Mouse (Mus musculus) adrenal gland, adult 8-10 months (tissue): ENCODE measurements around the gene Kpna4. TPM values are rescaled to one million over a fixed set of nuclear protein-coding genes. Genes with fewer than 3 reads are reported as not detected.
"Not testable (repeated sequence)": the region's sequence is repeated elsewhere in the genome, so short reads cannot be mapped to it uniquely, and the experiment has no call there.

ENCODE experiments used
- DNase-seq: peaks from one replicate; pipeline ENCODE4 v3.0.0; 2022
- total RNA-seq, 4 experiments: library from RNA; stranded (reverse); gene quantifications; 2 replicates each; pipeline ENCODE4 v1.2.4; 2022

The Kpna4 gene
- total RNA-seq, 4 experiments from 2014 or later, result 53.4 to 79.9 (median 67.1) TPM

DNA sequence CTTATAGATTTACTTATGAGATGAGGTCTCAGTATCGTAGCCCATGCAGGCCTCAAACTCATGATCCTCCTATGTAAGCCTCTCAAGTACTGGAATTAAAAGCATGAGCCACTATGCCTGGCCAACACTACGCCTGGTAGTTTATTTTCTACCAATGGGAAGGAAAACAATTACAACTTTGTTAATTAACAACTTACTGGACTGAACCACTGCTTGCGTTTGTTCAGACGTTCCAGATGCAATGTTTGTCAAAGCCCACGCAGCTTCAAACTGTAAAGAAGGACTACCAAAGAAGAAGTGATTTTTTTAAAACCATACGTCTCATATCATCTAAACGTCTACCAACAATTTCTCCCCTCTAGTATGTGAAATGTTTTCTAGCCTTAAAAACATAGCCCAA, 32.5 kb downstream of the Kpna4 start:
- no peak for DNase-seq

DNA sequence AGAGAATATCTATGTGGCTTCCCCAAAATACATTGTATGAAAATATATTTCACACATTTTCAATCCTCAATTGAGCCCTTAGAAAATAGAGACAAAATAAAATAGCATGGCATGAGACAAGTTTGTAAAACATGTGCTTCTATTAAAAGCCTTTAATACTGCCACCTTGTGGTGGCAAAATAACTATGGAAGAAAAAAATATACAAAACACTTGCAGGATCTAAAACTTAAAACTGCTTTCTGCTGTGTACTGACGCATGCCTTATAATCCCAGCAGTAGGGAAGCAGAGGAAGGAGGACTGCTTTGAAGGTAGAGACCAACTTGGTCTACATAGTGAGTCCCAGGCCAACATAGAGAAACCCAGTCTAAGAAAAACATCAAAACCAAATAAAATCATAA, 62.9 kb downstream of the Kpna4 start:
- no peak for DNase-seq

DNA sequence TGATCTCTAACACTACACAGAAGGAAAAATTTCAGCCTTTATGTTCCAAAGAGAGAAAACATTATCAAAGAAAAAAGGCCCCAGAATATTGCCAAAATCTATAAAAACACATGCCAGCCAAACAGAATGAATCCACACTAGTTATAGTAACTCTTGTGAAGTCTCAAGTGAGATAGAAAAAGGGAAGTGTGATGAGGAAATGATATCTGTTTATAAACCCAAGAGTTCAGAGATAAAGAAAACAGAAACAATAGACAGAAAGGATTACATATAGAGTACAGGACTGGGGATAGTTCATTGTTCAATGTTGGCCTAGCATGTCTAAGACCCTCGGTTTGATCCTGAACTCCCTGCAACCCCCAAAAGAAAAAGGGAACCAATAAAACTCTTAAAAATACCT, 64.1 kb downstream of the Kpna4 start:
- no peak for DNase-seq

DNA sequence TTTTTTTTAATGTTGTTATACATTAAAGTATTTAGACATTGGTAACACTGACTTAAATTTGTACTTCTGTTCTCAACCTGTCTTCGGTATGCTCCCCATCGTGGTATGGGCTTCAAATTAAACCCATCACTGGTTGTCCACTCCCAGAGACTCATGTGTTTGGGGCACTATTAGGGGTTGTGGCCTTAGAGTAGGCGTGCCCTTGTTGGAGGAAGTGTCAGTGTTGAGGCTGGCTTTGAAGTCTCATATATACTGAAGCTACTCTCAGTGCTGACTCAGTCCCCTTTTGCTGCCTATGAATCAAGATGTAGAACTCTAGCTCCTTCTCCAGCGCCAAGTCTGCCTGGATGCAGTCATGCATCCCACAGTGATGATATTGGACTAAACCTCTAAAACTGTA, 66.2 kb downstream of the Kpna4 start:
- no peak for DNase-seq

DNA sequence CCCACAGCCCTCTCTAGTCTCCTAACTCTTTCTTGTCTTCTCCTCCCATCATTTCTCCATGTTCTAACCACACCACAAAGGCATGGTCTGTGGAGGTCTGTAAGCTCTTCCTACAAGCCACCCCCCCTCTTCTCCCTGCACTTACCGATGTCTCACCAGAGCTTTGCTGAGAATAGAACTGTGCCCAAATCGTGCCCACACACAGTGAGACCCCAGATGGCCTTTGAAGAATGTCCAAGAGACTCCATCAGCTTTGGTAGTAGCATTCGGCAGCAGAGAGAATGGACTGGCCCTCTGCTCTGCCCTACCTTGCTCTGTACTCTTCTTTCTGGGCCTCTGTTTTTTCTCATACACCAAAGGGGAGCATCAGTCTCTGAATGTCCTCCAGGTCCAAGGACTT, 71.0 kb downstream of the Kpna4 start:
- DNase-seq, result no peak

DNA sequence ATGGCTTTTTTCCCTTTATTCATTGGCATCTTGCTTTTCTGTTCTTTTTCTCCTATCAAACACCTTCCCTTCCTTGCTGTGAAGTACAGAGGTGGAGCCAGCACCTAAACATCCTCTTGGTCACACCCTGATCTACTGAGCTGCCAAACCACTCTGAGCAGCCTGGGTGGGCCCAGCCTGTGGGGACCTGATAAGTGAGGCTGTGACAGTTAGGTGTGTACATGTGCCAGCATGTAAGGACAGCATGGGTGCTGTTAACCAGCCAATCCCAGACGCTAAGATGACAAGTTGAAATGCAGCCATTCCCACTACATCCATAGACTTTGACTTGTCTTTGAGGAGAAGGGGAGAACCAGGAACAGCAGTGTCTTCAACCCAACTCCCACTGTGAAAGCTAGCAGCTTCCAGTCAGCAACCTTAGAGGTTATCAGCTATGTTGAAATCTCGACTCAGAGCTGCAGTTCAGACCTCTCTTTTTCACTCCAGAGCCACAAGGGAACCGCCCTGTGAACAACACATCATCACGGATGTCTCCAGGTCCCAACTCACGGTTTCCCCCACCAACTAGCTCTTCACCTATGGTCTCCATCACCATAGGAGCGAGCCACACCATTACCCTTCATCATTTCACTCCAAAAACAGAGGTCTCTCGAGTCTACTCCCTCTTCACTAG, 72.0 kb downstream of the Kpna4 start:
- no peak for DNase-seq

DNA sequence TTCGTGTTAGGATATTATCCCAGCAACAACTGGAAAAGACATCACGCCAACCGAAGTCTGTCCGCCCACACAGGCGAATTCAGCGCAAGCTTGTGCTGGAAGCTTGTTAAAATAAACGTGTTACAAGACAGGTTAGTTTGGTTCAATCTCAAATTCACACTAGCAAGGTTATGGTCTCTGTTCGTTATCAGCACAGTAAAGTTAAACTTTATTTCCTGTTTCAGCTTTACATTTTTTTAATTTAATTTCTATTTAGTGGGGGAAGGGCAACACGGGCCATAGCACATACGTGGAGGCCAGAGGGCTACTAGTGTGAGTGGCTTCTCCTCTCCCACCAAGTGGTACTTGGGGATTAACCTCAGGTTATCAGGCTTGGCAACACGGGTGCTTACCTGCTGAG, 75.0 kb downstream of the Kpna4 start:
- no peak for DNase-seq

DNA sequence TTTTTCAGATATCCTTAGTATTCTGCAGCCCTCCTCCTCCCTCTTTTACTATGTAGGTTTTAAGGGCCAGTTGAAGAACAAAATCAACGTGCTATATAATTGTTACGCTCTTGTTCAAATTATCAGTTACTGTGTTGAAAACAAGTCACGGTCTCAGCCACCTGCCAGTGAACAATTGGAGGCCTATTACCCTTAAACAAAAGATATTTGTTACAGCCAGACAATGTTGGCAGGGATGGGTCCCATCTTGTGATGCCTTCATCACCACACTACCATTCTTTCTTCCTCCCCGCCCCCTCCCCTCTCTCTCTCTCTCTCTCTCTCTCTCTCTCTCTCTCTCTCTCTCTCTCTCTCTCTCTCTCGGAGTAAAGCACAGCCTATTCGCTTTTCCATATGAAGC, 77.9 kb downstream of the Kpna4 start:
- no peak for DNase-seq

DNA sequence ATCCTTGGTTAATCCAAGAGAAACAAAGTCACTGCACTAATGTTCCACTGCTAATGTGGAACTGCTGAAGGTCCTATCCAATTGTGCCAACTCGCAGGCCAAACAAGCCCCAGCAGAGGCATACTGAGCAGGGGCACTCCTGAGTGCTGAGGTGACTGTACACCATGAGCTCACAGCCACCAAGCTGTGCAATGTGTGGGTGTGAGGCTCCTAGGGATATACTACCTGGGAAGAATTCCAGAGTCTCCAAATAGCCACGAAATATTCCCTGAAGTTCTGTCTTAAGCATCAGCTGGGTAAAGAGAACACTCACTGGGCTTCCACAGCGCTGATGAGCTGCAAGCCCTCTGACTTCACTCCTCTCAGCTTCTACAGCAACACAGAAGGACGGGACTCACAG, 79.2 kb downstream of the Kpna4 start:
- DNase-seq, result no peak

DNA sequence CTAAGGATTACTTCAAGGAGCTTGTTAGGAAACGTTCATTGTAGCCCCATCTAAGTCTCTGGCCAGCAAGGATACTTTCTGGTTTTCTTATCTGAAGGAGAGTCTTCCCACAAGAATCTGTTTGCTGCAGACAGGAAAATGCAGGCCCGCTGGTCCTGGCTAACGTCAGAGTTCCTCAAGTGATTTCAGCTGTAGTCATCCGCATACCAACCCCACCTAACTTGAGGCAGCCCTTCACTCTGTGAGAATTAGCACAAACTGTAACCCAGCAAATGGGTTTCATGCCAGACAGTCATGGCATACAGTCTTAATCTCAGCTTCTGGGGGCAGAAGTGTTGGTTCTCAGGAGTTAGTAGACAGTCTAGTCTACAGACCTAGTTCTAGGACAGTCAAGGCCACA, 80.4 kb downstream of the Kpna4 start:
- DNase-seq, result no peak

DNA sequence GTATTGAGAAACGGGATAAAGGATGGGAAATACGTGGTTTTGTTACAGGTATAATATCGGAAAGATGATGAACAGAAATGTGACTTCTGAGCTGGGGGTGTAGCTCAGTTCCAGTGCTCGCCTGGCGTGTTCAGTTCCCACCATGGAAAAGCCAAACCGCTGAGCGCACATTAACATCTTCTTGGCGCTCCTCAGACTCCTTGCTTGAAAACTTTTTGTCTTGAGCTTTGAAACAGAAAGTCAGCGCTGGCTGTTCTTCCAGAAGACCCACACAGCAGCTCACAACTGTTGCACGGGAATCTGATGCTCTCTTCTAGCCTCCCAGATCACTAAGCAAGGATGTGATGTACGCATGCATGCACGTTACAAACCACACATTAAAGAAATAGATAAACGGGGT, 81.2 kb downstream of the Kpna4 start:
- DNase-seq, result no peak

DNA sequence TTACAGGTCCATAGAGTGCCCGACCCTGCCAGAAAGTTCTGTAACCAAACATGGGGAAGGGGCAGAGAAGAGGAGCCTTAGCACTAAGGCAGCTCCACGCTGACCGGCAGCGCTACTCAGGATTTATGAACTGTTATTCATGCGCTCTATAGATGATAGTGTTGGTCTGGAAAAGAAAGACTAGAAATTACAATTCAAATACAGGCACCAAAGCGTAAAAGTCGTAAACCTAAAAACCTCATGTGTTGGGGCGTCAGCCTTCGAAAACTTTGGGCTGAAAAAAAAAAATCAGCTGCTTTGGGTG, 81.6 kb downstream of the Kpna4 start:
- DNase-seq, result no peak

DNA sequence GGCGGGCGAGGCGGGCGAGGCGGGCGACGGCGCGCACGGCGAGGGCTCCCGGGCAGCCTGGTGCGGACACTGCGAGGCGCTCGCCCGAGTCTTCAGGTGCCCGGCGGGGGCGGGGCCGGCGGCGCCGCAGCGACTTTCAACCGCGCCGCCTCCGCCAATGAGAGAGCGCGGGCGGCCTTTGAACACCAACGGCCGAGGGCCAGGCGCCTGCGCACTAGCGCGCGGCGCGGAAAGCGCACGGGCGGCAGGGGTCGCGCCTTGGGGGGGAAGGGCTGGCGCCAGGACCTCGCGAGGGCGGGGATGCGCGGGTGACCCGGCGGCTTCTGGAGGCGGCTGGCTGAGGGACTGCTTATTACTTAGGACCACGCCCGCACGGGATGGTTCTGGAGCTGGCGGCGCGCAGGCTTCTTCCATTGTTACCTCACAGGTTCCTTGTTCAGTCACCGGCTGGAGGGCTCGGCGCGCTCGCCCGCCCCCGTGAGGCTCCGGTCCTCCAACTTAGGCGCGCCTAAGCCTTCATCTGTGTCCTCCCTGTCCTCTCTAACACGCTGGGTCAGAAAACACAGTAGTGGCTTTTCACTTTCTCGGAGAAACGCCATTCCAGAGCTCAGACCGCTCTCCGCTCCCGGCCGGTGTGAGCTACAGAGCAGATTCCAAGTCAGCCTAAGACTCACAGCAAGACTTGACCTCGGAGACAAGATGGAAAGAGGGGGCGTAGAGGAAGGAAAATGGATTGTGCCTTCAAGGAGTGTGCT, 82.1 kb downstream of the Kpna4 start, which contains the start of gene Trim59:
Gene Trim59, minus strand, starts transcription at position 111 of the 755 bp plus-strand sequence.
- peak; percentile 81 for DNase-seq

DNA sequence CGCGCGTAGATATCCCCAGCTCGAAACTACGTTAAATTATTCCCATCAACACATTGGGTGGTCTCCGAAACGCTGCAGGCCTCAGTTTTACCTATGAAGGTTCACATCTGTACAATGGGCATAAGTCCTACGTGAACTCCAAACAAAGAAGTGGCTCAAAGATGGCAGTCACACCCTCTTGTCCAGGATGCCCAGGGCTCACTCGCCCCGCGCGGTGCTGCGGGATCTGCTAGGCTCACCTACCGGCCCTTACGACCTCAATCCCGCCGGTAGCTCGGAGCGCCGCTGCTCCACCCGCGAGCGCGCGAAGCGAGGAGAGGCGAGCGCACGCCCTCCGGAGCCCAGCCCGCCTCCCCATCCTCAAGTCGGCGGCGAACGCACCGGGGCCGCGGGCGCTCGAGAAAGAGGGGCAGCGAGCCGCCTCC, 82.7 kb downstream of the Kpna4 start:
- DNase-seq, result no peak

DNA sequence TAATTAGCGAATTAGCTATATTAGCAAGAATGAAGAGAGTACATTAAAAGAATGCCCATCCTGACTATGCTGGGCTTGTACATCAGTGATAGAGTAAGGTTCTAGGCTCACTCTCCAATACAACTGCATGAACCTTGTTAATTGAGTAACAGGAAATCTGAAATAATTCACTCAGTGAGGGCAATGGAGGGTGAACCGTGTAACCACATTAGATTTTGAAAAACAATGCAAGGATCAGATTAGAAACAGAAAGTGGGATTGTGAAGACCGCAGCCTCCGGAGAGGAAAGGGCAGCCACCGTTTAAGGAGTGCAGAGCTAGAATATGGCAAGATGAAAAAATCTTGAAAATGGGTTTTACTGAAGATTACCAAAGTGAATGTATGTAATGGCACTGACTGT, 85.6 kb downstream of the Kpna4 start:
- DNase-seq, result no peak

DNA sequence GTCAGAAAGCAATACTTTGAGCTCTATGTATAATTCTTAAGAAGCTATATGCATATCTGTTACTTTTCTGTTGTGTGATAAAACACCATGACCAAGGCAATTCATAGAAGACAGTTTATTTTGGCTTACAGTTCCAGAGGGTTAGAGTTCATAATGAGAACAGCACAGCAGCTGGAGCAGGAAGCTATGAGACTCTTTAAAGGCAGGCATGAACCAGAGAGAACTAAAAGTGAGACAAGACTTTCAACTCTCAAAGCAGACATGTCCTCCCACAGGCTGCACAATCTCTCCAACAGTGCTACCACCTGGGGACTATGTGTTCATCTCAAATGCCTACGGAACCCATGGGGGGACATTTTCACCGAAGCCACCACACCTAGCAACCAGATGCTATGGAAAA, 86.8 kb downstream of the Kpna4 start:
- no peak for DNase-seq

DNA sequence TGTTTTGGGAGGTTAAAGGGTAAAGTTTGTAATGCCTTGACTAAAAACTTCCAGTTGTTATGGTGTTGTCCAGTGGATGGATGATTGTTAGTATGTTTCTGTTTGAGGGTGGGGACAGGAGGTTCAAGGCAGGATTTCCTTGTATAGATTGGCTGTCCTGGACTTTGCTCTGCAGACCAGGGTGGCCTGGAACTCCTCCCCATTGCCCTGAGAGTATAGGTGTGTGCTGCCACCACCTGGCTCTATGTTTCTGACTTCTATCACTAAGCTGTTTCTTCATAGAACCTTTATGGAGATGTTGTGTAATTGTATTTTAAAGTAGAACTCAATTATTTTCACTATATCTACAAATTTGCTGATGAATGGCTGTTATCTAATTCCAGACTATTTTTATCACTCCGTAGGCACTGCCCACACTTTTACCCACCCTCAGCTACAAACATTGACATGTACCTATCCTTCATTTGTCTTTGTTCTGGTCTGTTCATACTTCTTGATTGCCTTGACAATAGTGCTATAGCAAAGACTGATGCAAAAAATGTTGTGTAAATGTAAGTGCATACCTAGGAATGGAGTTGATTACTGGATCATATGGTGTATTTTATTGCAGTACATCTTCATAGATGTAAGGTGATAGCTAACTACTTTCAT, 100.7 kb downstream of the Kpna4 start:
- no peak for DNase-seq

DNA sequence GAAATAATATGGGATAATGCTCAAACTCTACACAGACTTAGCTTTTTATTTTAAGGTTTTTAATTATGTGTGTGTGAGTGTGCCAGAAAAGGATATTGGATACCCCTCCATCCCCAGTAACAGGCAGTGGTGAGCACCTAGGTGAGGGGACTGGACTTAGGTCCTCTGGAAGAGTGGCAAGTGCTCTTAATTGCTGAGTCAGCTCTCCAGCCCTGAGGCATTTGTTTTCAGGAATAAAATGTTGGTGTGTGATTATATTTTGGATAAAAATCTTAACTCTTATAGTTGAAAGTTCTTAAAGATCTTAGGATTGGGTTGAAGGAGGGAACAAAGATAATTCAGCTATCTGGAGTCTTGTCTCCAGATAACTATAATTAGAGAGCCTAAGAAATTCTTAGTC, 106.1 kb downstream of the Kpna4 start:
- DNase-seq, result no peak

DNA sequence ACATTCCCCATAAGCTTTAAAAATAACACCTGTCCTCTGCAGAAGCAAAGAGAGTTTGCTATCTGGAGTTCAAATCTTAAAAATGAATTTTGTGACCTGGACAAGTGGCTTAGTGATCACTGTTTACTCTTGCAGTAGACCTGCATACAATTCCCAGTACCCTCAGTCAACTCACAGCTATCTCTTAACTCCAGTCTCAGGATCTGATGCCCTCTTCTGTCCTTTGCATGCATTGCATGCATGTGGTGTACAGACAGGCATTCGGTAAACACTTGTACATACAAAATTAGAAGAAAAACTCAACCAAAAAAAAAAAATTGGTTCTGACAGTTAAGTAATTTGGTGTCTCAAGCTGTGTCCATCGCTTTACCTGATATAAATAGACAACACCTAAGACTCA, 106.6 kb downstream of the Kpna4 start:
- DNase-seq, result no peak

DNA sequence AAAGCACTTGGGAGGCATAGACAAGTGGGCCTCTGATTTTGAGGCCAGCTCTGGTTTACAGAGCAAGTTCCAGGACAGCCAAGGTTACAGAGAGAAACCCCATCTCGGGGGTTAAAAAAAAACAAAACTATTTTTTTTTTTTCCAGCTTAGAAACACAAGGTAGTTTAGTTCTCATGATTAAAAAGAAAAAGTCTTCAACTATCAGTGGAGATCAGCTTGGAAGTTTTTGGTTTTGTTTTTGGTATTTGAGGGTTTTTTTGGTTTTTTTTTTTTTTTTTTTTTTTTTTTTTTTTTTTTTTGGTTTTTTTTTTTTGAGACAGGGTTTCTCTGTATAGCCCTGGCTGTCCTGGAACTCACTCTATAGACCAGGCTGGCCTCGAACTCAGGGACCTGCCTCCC, 108.3 kb downstream of the Kpna4 start:
- not testable (repeated sequence) for DNase-seq

DNA sequence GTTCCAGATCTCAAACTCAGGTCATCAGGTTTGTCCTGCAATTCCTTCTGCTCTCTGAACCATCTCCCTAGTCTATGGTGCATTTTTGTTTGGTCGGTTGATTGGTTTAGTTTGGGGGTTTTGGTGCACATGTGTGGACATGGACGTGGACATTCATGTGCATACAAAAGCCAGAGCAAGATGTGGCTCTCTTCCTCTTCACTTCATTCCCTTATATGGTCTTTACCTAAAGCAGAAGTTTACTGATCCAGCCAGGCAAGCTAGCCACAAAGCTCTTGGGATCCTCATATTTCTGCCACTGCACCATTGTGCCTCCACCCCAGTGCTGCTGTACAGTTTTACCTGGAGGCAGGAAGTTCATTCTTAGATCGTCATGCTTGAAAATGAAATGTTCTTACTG, 109.7 kb downstream of the Kpna4 start:
- DNase-seq, result no peak
